Mouse (Mus musculus): ENCODE results near the gene Nipsnap2. TPM values are rescaled to one million over a fixed set of nuclear protein-coding genes. Genes with fewer than 3 reads are reported as not detected.

Gene Nipsnap2
- polyA plus RNA-seq, 1 experiment from 2014 or later: 269 TPM

DNA sequence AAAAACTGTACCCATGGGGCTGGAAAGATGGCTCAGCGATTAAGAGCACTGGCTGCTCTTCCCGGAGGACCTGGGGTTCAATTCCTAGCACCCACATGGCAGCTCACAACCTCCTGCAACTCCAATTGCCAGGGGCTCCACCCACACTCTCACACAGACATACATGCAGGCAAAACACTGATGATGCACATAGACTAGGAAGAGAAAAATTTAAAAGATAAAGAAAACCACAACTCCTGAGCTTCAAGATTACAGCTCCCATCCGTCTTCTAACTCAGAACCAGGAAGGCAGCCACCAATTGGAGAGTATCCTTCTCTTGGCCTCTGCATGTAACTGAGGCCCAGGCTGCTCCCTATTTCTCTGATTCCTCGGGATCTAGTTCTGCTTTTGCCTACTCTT lies 595 bp upstream of the Nipsnap2 start:
- Histone ChIP-seq H3K36me3 (peaks cover 10% of the 10 kb centered on the region), H3K4me3 (peak overlapping the region; percentile 86), H3K9me3 (no peaks in the 10 kb centered on the region), H3K9ac (peak overlapping the region; percentile 97), H3K4me2 (peak overlapping the region; percentile 71), H3K27ac (replicated peaks) (peak overlapping the region; percentile 100), H3K4me1 (peaks cover 43% of the 10 kb centered on the region), H3K27me3 (replicated peaks) (no peaks in the 10 kb centered on the region)
- no peak for ATAC-seq (ENCODE audit: extremely low read depth, insufficient number of reproducible peaks, low FRiP score, low TSS enrichment)
- 41% methylated on average over 4 of the region's 4 CpGs for WGBS

GRCm38 (mm10) chr5:129725774-129726392 lies 1.0 kb downstream of the Nipsnap2 start:
- H3K27me3 ChIP-seq (replicated peaks): no peaks in the 10 kb centered on the region
- no peaks in the 10 kb centered on the region for H3K36me3 ChIP-seq
- H3K4me3 ChIP-seq: peak overlapping the region; percentile 86
- no peaks in the 10 kb centered on the region for H3K9me3 ChIP-seq
- peak overlapping the region; percentile 100 for H3K27ac ChIP-seq (replicated peaks)
- H3K4me2 ChIP-seq: peak overlapping the region; percentile 71
- H3K9ac ChIP-seq: peak overlapping the region; percentile 97
- ATAC-seq (ENCODE audit: extremely low read depth, insufficient number of reproducible peaks, low FRiP score, low TSS enrichment): no peak
- peaks cover 59% of the 10 kb centered on the region for H3K4me1 ChIP-seq
- 19% methylated on average over 7 of the region's 7 CpGs for WGBS

GRCm38 (mm10) chr5:129726784-129727183 lies 1.9 kb downstream of the Nipsnap2 start:
- H3K4me1 ChIP-seq: peaks cover 65% of the 10 kb centered on the region
- 80% methylated on average over 3 of the region's 3 CpGs for WGBS
- no peaks in the 10 kb centered on the region for H3K9me3 ChIP-seq
- H3K4me3 ChIP-seq: peak overlapping the region; percentile 86
- H3K36me3 ChIP-seq: no peaks in the 10 kb centered on the region
- H3K9ac ChIP-seq: peak overlapping the region; percentile 97
- peak overlapping the region; percentile 71 for H3K4me2 ChIP-seq
- H3K27me3 ChIP-seq (replicated peaks): no peaks in the 10 kb centered on the region
- no peak for ATAC-seq (ENCODE audit: extremely low read depth, insufficient number of reproducible peaks, low FRiP score, low TSS enrichment)
- H3K27ac ChIP-seq (replicated peaks): peak overlapping the region; percentile 100; the same call in 1 of the 2 replicates

DNA sequence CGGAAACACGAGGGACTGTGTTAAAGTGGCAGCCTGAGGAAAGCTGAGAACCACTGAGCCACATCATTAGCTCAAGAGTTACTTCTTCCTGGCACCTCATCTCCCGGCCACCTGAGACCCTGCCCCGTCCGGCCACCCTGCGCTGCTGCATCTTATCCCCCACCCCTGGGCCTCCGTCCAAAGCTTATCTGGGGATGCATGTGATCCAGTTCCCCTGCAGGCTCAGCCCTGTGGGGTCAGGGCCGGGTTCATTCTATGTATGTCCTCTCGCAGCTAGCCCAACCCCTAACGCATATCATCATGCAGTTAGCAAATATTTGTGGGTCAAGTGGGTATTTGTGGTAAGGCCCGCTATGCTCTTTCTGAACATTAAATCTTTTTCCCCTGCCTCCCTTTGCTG lies 4.4 kb downstream of the Nipsnap2 start:
- 9% methylated on average over 11 of the region's 11 CpGs for WGBS
- Histone ChIP-seq H3K4me3 (peak overlapping the region; percentile 23), H3K36me3 (peaks cover 7% of the 10 kb centered on the region), H3K4me2 (peak overlapping the region; percentile 56), H3K9ac (peak overlapping the region; percentile 72), H3K4me1 (peaks cover 60% of the 10 kb centered on the region), H3K9me3 (no peaks in the 10 kb centered on the region), H3K27me3 (replicated peaks) (no peaks in the 10 kb centered on the region), H3K27ac (replicated peaks) (peak overlapping the region; percentile 92)
- ATAC-seq (ENCODE audit: extremely low read depth, insufficient number of reproducible peaks, low FRiP score, low TSS enrichment): peak; percentile 59; the same call in 1 of the 2 replicates

DNA sequence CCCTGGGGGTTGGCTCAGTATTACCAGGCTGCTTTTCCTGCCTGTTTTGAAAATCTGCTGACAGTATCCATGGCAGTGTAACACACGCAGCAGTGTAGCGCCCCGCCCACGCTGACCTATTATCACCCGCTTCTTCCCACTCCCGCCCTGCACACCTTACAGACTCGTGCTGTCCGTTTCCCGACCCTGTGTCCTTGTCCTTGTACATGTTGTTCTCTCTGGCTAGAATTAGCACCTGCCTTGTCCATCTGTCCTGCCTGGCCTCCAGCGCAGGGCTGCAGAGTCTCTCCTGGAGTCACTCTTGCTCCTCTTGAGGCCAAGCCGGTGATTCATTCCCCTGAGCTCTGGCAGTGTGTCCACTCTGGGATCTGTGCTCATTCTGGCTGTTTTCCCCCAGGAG lies 5.5 kb downstream of the Nipsnap2 start:
- Histone ChIP-seq H3K4me1 (peaks cover 63% of the 10 kb centered on the region), H3K4me2 (peak overlapping the region; percentile 56), H3K36me3 (peaks cover 18% of the 10 kb centered on the region), H3K27me3 (replicated peaks) (no peaks in the 10 kb centered on the region), H3K4me3 (peak overlapping the region; percentile 20), H3K27ac (replicated peaks) (peak overlapping the region; percentile 92), H3K9me3 (no peaks in the 10 kb centered on the region), H3K9ac (peak overlapping the region; percentile 72)
- WGBS: 22% methylated on average over 11 of the region's 11 CpGs
- ATAC-seq (ENCODE audit: extremely low read depth, insufficient number of reproducible peaks, low FRiP score, low TSS enrichment): 0 out of 2 replicates have a peak, but pooled peaks have one; percentile 15

GRCm38 (mm10) chr5:129731021-129731420 lies 6.2 kb downstream of the Nipsnap2 start:
- no peaks in the 10 kb centered on the region for H3K27me3 ChIP-seq (replicated peaks)
- ATAC-seq (ENCODE audit: extremely low read depth, insufficient number of reproducible peaks, low FRiP score, low TSS enrichment): no peak
- 39% methylated on average over 5 of the region's 5 CpGs for WGBS

GRCm38 (mm10) chr5:129740976-129741375 lies 16.1 kb downstream of the Nipsnap2 start:
- Histone ChIP-seq H3K9me3 (peaks cover 6% of the 10 kb centered on the region; the same call in 1 of the 2 replicates), H3K4me2 (no peak overlapping the region), H3K27ac (replicated peaks) (no peak overlapping the region), H3K4me3 (no peak overlapping the region), H3K9ac (no peak overlapping the region), H3K4me1 (peaks cover 20% of the 10 kb centered on the region), H3K36me3 (peaks cover 79% of the 10 kb centered on the region), H3K27me3 (replicated peaks) (no peaks in the 10 kb centered on the region)
- ATAC-seq (ENCODE audit: extremely low read depth, insufficient number of reproducible peaks, low FRiP score, low TSS enrichment): no peak
- 94% methylated on average over 1 of the region's 1 CpGs for WGBS

More at GRCm38 (mm10) chr5:129731021-129731420, 6.2 kb downstream of the Nipsnap2 start:
- H3K4me2 ChIP-seq: peak overlapping the region; percentile 56
- H3K27ac ChIP-seq (replicated peaks): peak overlapping the region; percentile 92
- H3K4me1 ChIP-seq: peaks cover 60% of the 10 kb centered on the region
- no peak overlapping the region for H3K4me3 ChIP-seq
- H3K9ac ChIP-seq: peak overlapping the region; percentile 72
- H3K9me3 ChIP-seq: no peaks in the 10 kb centered on the region
- peaks cover 20% of the 10 kb centered on the region for H3K36me3 ChIP-seq

DNA sequence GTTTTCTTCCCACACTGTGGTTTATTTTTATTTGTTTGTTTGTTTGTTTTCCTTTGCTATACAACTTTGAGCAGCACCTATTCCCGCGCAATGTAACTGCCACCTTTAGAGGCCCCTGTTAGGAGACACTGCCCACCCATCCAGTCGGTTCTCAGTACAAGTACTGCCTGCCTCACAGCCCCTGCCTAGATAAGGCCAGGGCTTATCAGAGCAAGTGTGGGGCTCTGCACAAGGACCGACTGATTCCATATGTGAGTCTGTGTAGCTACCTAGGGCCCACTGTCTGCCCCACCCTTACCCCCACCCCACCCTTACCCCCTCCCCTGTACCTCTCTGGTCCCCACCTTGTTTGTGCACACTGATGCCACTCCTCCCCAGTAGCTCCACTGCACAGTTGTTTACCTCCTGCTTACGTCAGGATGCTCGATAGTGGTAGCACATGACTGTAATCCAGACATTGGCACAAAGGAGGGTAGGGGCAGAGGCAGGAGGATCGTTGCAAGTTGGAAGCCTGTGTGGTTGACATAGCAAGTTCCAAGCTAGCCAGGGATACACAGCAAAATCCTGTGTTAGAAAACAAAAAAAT lies 18.1 kb downstream of the Nipsnap2 start:
- H3K27ac ChIP-seq (replicated peaks): peak overlapping the region; percentile 2; the same call in 1 of the 2 replicates
- peaks cover 85% of the 10 kb centered on the region for H3K36me3 ChIP-seq

DNA sequence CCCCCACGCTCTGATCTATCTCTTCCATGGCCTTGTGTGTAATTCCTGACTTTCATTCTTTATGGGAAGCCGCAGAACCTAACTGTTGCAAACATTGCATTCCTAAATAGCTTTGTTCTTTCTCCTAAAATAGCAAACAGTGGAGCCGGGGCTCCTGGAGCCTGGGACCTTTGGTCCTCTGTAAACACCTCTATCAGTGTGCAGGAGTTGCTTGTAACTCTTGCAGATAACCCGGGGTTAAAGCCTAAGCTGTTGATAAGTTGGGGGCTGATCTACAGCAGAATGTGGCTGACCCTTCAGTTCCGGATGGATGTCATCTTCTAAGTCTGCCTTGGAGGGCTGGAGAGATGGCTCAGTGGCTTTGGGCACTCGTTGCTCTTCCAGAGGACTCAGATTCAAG lies 19.2 kb downstream of the Nipsnap2 start:
- ATAC-seq (ENCODE audit: extremely low read depth, insufficient number of reproducible peaks, low FRiP score, low TSS enrichment): no peak
- peak overlapping the region; percentile 50 for H3K9ac ChIP-seq
- peak overlapping the region; percentile 67 for H3K27ac ChIP-seq (replicated peaks)
- H3K27me3 ChIP-seq (replicated peaks): no peaks in the 10 kb centered on the region
- peaks cover 90% of the 10 kb centered on the region for H3K36me3 ChIP-seq
- 18% methylated on average over 6 of the region's 6 CpGs for WGBS
- H3K9me3 ChIP-seq: peaks cover 6% of the 10 kb centered on the region; the same call in 1 of the 2 replicates
- no peak overlapping the region for H3K4me3 ChIP-seq
- H3K4me2 ChIP-seq: peak overlapping the region; percentile 30
- peaks cover 20% of the 10 kb centered on the region for H3K4me1 ChIP-seq

More for the DNA sequence above, 18.1 kb downstream of the Nipsnap2 start:
- Histone ChIP-seq H3K27me3 (replicated peaks) (no peaks in the 10 kb centered on the region), H3K4me1 (peaks cover 20% of the 10 kb centered on the region), H3K9ac (no peak overlapping the region), H3K4me2 (no peak overlapping the region), H3K9me3 (peaks cover 6% of the 10 kb centered on the region; the same call in 1 of the 2 replicates), H3K4me3 (no peak overlapping the region)
- WGBS: 32% methylated on average over 7 of the region's 7 CpGs
- no peak for ATAC-seq (ENCODE audit: extremely low read depth, insufficient number of reproducible peaks, low FRiP score, low TSS enrichment)

DNA sequence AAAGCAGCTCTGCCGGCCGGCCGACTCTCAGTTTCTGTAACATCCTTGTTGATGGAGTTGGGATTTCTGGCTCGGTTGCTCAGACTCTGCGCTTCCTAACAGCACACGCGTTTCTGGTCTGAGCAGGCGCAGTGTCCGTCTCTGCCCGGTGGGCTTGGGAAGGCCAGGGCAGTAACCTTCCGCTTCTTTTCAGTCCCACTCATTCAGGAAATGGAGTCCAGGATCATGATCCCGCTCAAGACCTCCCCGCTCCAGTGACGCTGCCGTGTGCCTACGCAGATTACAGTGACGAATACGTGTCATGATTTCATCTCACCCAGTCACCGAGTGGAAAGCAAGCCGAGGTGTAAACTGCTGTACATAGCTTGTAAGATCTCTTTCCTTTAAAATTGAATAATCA lies 32.0 kb downstream of the Nipsnap2 start:
- H3K9ac ChIP-seq: no peak overlapping the region
- H3K4me2 ChIP-seq: no peak overlapping the region
- H3K27me3 ChIP-seq (replicated peaks): no peaks in the 10 kb centered on the region
- H3K9me3 ChIP-seq: no peaks in the 10 kb centered on the region
- H3K4me3 ChIP-seq: no peak overlapping the region
- peaks cover 78% of the 10 kb centered on the region for H3K36me3 ChIP-seq
- no peaks in the 10 kb centered on the region for H3K4me1 ChIP-seq
- ATAC-seq (ENCODE audit: extremely low read depth, insufficient number of reproducible peaks, low FRiP score, low TSS enrichment): no peak
- 88% methylated on average over 20 of the region's 20 CpGs for WGBS
- H3K27ac ChIP-seq (replicated peaks): no peak overlapping the region

DNA sequence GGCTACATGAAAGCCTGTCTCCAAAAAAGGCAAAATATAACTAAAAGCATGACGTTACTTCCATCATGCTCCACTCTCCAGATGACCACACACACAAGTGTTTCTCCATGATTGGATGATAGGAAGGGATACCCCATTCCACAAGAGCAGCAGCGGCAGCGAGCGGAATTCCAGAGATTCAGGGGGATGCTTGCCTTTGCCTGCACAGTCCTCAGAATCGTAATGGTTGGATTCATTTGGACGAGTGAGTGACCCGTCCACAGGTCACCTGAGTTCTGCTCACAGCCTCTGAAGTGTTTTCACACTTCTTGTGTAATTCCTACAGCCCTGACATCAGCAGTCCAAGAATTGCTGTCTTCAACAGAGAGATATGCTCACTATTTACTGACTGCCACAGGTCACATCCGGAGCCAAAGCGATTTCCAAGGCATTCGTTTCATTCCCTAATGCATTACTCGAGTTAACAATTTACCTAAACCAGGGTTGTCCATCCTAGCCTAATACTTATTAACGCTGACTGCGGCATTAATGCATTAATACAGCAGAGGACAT lies 35.1 kb downstream of the Nipsnap2 start:
- peaks cover 54% of the 10 kb centered on the region for H3K36me3 ChIP-seq
- H3K27me3 ChIP-seq (replicated peaks): no peaks in the 10 kb centered on the region
- H3K4me2 ChIP-seq: no peak overlapping the region
- no peak overlapping the region for H3K27ac ChIP-seq (replicated peaks)
- WGBS: 76% methylated on average over 13 of the region's 13 CpGs
- no peaks in the 10 kb centered on the region for H3K9me3 ChIP-seq
- ATAC-seq (ENCODE audit: extremely low read depth, insufficient number of reproducible peaks, low FRiP score, low TSS enrichment): no peak
- no peak overlapping the region for H3K4me3 ChIP-seq
- no peak overlapping the region for H3K9ac ChIP-seq
- no peaks in the 10 kb centered on the region for H3K4me1 ChIP-seq
